Mouse (Mus musculus): ENCODE data around the gene Nipbl. TPM values are rescaled to one million over a fixed set of nuclear protein-coding genes. Genes with fewer than 3 reads are reported as not detected.
"Not testable (repeated sequence)": the region's sequence is repeated elsewhere in the genome, so short reads cannot be mapped to it uniquely, and the experiment has no call there.

Gene Nipbl
- total RNA-seq, 4 experiments from 2014 or later: 19.7 to 23.1 (median 21.4) TPM

- DNase-seq (ENCODE audit: low spot score in 2 of 2): no peak
Observed at GRCm38 (mm10) chr15:8302944-8303343, 141.3 kb downstream of the Nipbl start.

GRCm38 (mm10) chr15:8294150-8294549, 150.1 kb downstream of the Nipbl start:
- DNase-seq (ENCODE audit: low spot score in 2 of 2): no peak

- DNase-seq (ENCODE audit: low spot score in 2 of 2): no peak
Observed at GRCm38 (mm10) chr15:8291251-8291650, 153.0 kb downstream of the Nipbl start.

- DNase-seq (ENCODE audit: low spot score in 2 of 2): no peak
Observed at GRCm38 (mm10) chr15:8282155-8282554, 162.1 kb downstream of the Nipbl start.

- no peak for DNase-seq (ENCODE audit: low spot score in 2 of 2)
Observed at GRCm38 (mm10) chr15:8281701-8282100, 162.6 kb downstream of the Nipbl start.

GRCm38 (mm10) chr15:8279929-8280610, 164.2 kb downstream of the Nipbl start:
- peak in 1 of 2 experiments; percentile 18 for DNase-seq (ENCODE audit: low spot score in 2 of 2)

- no peak for DNase-seq (ENCODE audit: low spot score in 2 of 2)
Observed at GRCm38 (mm10) chr15:8279320-8279779, 164.9 kb downstream of the Nipbl start.

GRCm38 (mm10) chr15:8277916-8278315, 166.3 kb downstream of the Nipbl start:
- DNase-seq (ENCODE audit: low spot score in 2 of 2): not testable (repeated sequence)

GRCm38 (mm10) chr15:8271952-8272351, 172.3 kb downstream of the Nipbl start:
- no peak for DNase-seq (ENCODE audit: low spot score in 2 of 2)

- DNase-seq (ENCODE audit: low spot score in 2 of 2): no peak
Observed at GRCm38 (mm10) chr15:8268231-8268630, 176.0 kb downstream of the Nipbl start.

GRCm38 (mm10) chr15:8267211-8267610, 177.1 kb downstream of the Nipbl start:
- no peak for DNase-seq (ENCODE audit: low spot score in 2 of 2)

GRCm38 (mm10) chr15:8265946-8266345, 178.3 kb downstream of the Nipbl start:
- DNase-seq (ENCODE audit: low spot score in 2 of 2): peak in 1 of 2 experiments; percentile 13

Other genes with a start within 250 kb of the Nipbl start
- not detected for gene Gm2310, start 75.5 kb upstream of the Nipbl start, total RNA-seq (2022)